Mouse (Mus musculus) brain, embryonic 14.5 days (tissue): ENCODE results near the gene Med13l. TPM values are rescaled to one million over a fixed set of nuclear protein-coding genes. Genes with fewer than 3 reads are reported as not detected.
A peak's percentile ranks its signal among the peaks of the same experiment; 100 is the strongest.

ENCODE experiments used
- DNase-seq: peaks from one replicate; pipeline ENCODE4 v3.0.0-alpha.2; 2011; ENCODE audit warnings: low read depth
- CTCF ChIP-seq: fragments of 200-500 bp; IDR thresholded peaks from 2 replicates; pipeline ENCODE4 v1.5.1; 2012; ENCODE audit warnings: inconsistent platforms, mild to moderate bottlenecking, moderate library complexity, borderline replicate concordance; ENCODE audit not compliant: insufficient read depth, insufficient read length; ENCODE audit errors: extremely low read depth
- POLR2A ChIP-seq: fragments of 200-500 bp; IDR thresholded peaks from 2 replicates; pipeline ENCODE4 v1.6.1; 2012; ENCODE audit warnings: mild to moderate bottlenecking, inconsistent platforms, borderline replicate concordance; ENCODE audit not compliant: poor library complexity, insufficient read depth, insufficient read length, severe bottlenecking; ENCODE audit errors: extremely low read depth
- polyA plus RNA-seq: library from polyadenylated mRNA; depleted of rRNA; stranded (reverse); fragments of >200 nt; gene quantifications from 2 replicates; pipeline ENCODE4 v1.2.3, GENCODE M21; 2012

Gene Med13l
- polyA plus RNA-seq, 1 experiment: 25.9 TPM

- DNase-seq: peak; percentile 79
- TF ChIP-seq CTCF (peak; percentile 77; the same call in 1 of the 2 replicates), POLR2A (no peak)
Observed at GRCm38 (mm10) chr5:118737548-118737947, 177.1 kb downstream of the Med13l start.

DNA sequence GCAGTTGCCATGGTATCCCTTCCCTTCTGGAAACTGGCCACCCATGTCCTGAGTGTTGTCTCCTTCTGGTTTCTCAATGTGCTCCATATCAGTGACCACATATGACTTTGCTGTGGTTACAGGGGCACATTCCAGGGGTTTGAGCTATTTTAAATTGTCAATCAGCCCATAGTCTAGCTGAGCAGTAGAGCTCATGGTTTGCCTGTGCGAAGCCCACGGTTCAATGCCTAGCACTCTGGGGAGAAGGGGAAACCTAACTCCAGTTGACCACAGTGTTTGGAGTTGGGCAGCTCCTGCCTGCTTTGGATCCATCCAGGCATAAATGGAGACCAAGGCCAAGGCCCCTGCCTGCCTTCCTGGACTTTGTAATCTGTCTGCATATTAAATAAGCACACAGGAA is 182.6 kb downstream of the Med13l start:
- DNase-seq: no peak
- TF ChIP-seq CTCF: no peak
- no peak for TF ChIP-seq POLR2A

GRCm38 (mm10) chr5:118747026-118747425 is 186.5 kb downstream of the Med13l start:
- DNase-seq: no peak
- TF ChIP-seq CTCF (no peak), POLR2A (no peak)

GRCm38 (mm10) chr5:118751446-118752179 is 191.1 kb downstream of the Med13l start:
- DNase-seq: no peak

DNA sequence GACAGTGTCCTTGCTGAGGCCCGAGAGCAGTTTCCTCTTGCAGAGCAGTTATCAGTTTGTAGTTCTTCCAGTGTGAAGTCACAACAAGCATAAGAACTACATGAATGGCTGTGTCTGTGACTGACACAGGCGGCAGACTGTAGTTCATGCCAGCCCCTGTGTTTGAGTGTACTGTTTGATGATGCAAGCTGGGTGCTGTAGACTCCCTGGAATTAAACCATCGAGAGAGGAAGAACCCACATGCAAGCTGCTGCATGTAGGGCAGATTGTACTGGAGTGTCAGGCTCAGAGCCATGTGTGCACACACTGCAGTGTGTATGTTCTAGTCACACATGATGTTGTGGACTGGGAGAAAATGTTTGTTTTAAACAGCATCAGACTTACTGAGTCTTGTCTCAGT is 192.4 kb downstream of the Med13l start:
- no peak for TF ChIP-seq CTCF
- peak; percentile 46 for DNase-seq

More at GRCm38 (mm10) chr5:118751446-118752179, 191.1 kb downstream of the Med13l start:
- TF ChIP-seq POLR2A: no peak
- no peak for TF ChIP-seq CTCF

GRCm38 (mm10) chr5:118753471-118754044 is 193.1 kb downstream of the Med13l start:
- TF ChIP-seq POLR2A (no peak), CTCF (no peak)
- no peak for DNase-seq

- peak; percentile 58 for DNase-seq
- TF ChIP-seq CTCF (no peak), POLR2A (no peak)
Observed at GRCm38 (mm10) chr5:118754191-118754759, 193.8 kb downstream of the Med13l start.

DNA sequence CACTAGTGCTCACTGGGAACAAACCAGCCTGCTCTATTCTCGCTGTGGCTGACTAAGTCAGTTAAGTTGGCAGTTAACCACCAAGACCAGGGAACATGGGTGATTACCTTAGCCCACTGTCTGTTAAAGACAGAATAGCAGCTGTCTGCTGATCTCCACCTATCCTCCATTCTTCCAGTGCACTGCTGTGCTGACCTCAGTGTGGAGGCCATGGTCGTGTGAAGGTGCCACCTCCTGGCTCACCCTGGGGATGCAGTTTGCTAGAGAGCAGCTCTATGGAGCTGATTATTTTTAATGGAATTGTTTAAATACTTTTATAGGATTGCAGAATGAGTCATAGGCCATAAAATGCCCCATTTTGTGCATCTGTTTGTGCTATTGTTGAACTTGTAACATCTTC is 195.6 kb downstream of the Med13l start:
- no peak for TF ChIP-seq POLR2A
- peak; percentile 36; the same call in 1 of the 2 replicates for TF ChIP-seq CTCF
- DNase-seq: no peak

GRCm38 (mm10) chr5:118757396-118758301 is 197.2 kb downstream of the Med13l start:
- TF ChIP-seq CTCF (no peak), POLR2A (no peak)
- DNase-seq: no peak

GRCm38 (mm10) chr5:118760986-118761385 is 200.5 kb downstream of the Med13l start:
- TF ChIP-seq CTCF: no peak
- TF ChIP-seq POLR2A: no peak
- DNase-seq: no peak
